Mouse (Mus musculus) G1E (cell line): ENCODE results near the gene Cd247.

Source experiments
- CTCF ChIP-seq: IDR thresholded peaks from 2 replicates; pipeline ENCODE4 v1.5.1; 2012; ENCODE audit warnings: low read depth, low read length, inconsistent platforms, mixed read lengths
- GATA1 ChIP-seq: IDR thresholded peaks from 2 replicates; pipeline ENCODE4 v1.6.1; 2012; ENCODE audit warnings: borderline replicate concordance, low read length, inconsistent platforms, mixed read lengths
- GATA2 ChIP-seq: IDR thresholded peaks from 2 replicates; pipeline ENCODE4 v1.6.1; 2012; ENCODE audit warnings: low read depth, low read length, inconsistent platforms, borderline replicate concordance
- POLR2AphosphoS5 ChIP-seq: IDR thresholded peaks from 2 replicates; pipeline ENCODE4 v1.6.1; 2012; ENCODE audit warnings: low read depth, low read length, inconsistent platforms; ENCODE audit not compliant: insufficient replicate concordance
- TAL1 ChIP-seq: conservative IDR thresholded peaks from 2 replicates; pipeline ENCODE4 v1.6.1; 2012; ENCODE audit warnings: low read depth, low read length, inconsistent platforms, mixed read lengths

DNA sequence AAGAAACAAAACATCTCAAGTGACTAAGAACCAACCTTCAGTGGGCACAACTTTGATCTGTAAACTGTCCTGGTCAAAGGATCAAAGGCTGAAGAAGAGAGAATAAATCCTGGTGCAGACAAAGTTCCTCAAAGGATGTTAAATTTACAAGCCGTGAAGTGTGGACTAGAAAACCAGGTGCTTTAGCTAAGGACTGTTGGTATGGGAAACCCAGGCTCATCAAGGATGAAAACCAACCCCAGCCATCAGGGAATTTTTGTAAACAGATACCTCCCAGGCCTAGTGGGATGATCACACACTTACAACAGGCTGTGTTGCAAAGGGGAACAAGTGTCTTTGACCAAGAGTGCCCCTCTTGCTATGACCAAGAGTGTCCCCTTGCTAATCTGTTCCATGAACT, 49.5 kb upstream of the Cd247 start:
- TF ChIP-seq CTCF (no peak), GATA1 (no peak), TAL1 (no peak), GATA2 (no peak), POLR2AphosphoS5 (no peak)
